Mouse (Mus musculus) CH12.LX (cell line): ENCODE results near the gene Cdhr1. TPM values are rescaled to one million over a fixed set of nuclear protein-coding genes. Genes with fewer than 3 reads are reported as not detected.

ENCODE experiments used
- DNase-seq: peaks from one replicate; pipeline ENCODE4 v3.0.0-alpha.2; 2013; ENCODE audit errors: extremely low read depth
- H3K27ac ChIP-seq: 2 replicates; pipeline ENCODE4 v1.5.1; 2012; ENCODE audit warnings: low read depth, mild to moderate bottlenecking, control low read depth, moderate library complexity; ENCODE audit not compliant: insufficient read depth
- H3K27me3 ChIP-seq: replicated peaks from 2 replicates; pipeline ENCODE3; 2012; ENCODE audit warnings: inconsistent platforms
- H3K36me3 ChIP-seq, 2 experiments: replicated peaks in 1 of 2; 2 replicates each; pipeline versions ENCODE3 to v1.6.1; 2012; ENCODE audit warnings: inconsistent platforms in 1 of 2, low read length in 1 of 2, mild to moderate bottlenecking in 1 of 2, mixed read lengths in 1 of 2, moderate library complexity in 1 of 2; ENCODE audit not compliant: control insufficient read depth in 1 of 2, insufficient read depth in 1 of 2
- H3K4me1 ChIP-seq, 2 experiments: 2 replicates each; pipeline ENCODE4 v1.6.1; 2012; ENCODE audit warnings: inconsistent platforms in 1 of 2, moderate library complexity in 1 of 2; ENCODE audit not compliant: insufficient read depth in 2 of 2, control insufficient read depth in 1 of 2
- H3K4me2 ChIP-seq: 2 replicates; pipeline ENCODE4 v1.6.1; 2012; ENCODE audit warnings: low read depth, mild to moderate bottlenecking, control low read depth; ENCODE audit not compliant: poor library complexity, insufficient read depth, severe bottlenecking
- H3K4me3 ChIP-seq, 3 experiments: fragments of 150-350 bp in 1 of 3; sonication (generic) in 1 of 3; replicated peaks in 1 of 3; 2 replicates each; pipeline versions ENCODE3 to v1.5.1; 2011 to 2012; ENCODE audit warnings: low read depth in 2 of 3, low read length in 2 of 3, mild to moderate bottlenecking in 2 of 3, moderate library complexity in 2 of 3, control low read depth in 1 of 3, improper control_type of control experiment in 1 of 3, inconsistent platforms in 1 of 3, mixed read lengths in 1 of 3; ENCODE audit not compliant: poor library complexity in 1 of 3
- H3K79me2 ChIP-seq: replicated peaks from 2 replicates; pipeline ENCODE4 v1.6.1; 2012; ENCODE audit warnings: mild to moderate bottlenecking, moderate library complexity; ENCODE audit not compliant: control insufficient read depth, poor library complexity, insufficient read depth, severe bottlenecking; ENCODE audit errors: extremely low read depth
- H3K9ac ChIP-seq: 2 replicates; pipeline ENCODE4 v1.6.1; 2012; ENCODE audit warnings: low read depth, mild to moderate bottlenecking, control low read depth, moderate library complexity; ENCODE audit not compliant: insufficient read depth
- H3K9me3 ChIP-seq: replicated peaks from 2 replicates; pipeline ENCODE3; 2012; ENCODE audit warnings: low read length, inconsistent platforms, mixed read lengths
- BHLHE40 ChIP-seq: IDR thresholded peaks from 2 replicates; pipeline ENCODE4 v1.6.1; 2011; ENCODE audit warnings: mild to moderate bottlenecking, low read depth, low read length, improper control_type of control experiment
- CHD1 ChIP-seq: IDR thresholded peaks from 2 replicates; pipeline ENCODE4 v1.6.1; 2012; ENCODE audit warnings: low read depth, low read length, improper control_type of control experiment, inconsistent platforms
- CTCF ChIP-seq, 2 experiments: IDR thresholded peaks in 1 of 2; conservative IDR thresholded peaks in 1 of 2; 2 replicates each; pipeline ENCODE4 v1.5.1; 2011 to 2012; ENCODE audit warnings: low read depth in 2 of 2, low read length in 2 of 2, improper control_type of control experiment in 1 of 2, inconsistent platforms in 1 of 2, mild to moderate bottlenecking in 1 of 2, moderate library complexity in 1 of 2
- EP300 ChIP-seq: IDR thresholded peaks from 2 replicates; pipeline ENCODE4 v1.6.1; 2011; ENCODE audit warnings: low read length, improper control_type of control experiment
- ETS1 ChIP-seq: conservative IDR thresholded peaks from 2 replicates; pipeline ENCODE4 v1.6.1; 2012; ENCODE audit warnings: low read depth, mild to moderate bottlenecking, inconsistent platforms, low read length, improper control_type of control experiment, moderate library complexity
- IRF4 ChIP-seq: IDR thresholded peaks from 2 replicates; pipeline ENCODE4 v1.6.1; 2014; ENCODE audit warnings: low read depth, mild to moderate bottlenecking, inconsistent platforms, low read length, improper control_type of control experiment
- JUN ChIP-seq: IDR thresholded peaks from 2 replicates; pipeline ENCODE4 v1.6.1; 2011; ENCODE audit warnings: low read depth, mild to moderate bottlenecking, low read length, improper control_type of control experiment, moderate library complexity; ENCODE audit not compliant: insufficient read depth
- JUND ChIP-seq: conservative IDR thresholded peaks from 2 replicates; pipeline ENCODE4 v1.6.1; 2011; ENCODE audit warnings: low read depth, low read length, improper control_type of control experiment
- KAT2A ChIP-seq: IDR thresholded peaks from 2 replicates; pipeline ENCODE4 v1.6.1; 2012; ENCODE audit warnings: low read length, improper control_type of control experiment, inconsistent platforms; ENCODE audit not compliant: insufficient replicate concordance
- MAFK ChIP-seq: IDR thresholded peaks from 2 replicates; pipeline ENCODE4 v1.6.1; 2011; ENCODE audit warnings: low read length, improper control_type of control experiment; ENCODE audit not compliant: insufficient replicate concordance
- MAX ChIP-seq: IDR thresholded peaks from 2 replicates; pipeline ENCODE4 v1.6.1; 2011; ENCODE audit warnings: low read length, improper control_type of control experiment
- MAZ ChIP-seq: IDR thresholded peaks from 2 replicates; pipeline ENCODE4 v1.6.1; 2012; ENCODE audit warnings: low read depth, mild to moderate bottlenecking, inconsistent platforms, low read length, improper control_type of control experiment, moderate library complexity
- MEF2A ChIP-seq: IDR thresholded peaks from 2 replicates; pipeline ENCODE4 v1.6.1; 2014; ENCODE audit warnings: low read depth, mild to moderate bottlenecking, inconsistent platforms, low read length, improper control_type of control experiment, borderline replicate concordance
- MYC ChIP-seq: IDR thresholded peaks from 2 replicates; pipeline ENCODE4 v1.6.1; 2011; ENCODE audit warnings: low read depth, mild to moderate bottlenecking, improper control_type of control experiment, low read length
- NRF1 ChIP-seq: IDR thresholded peaks from 2 replicates; pipeline ENCODE4 v1.6.1; 2014; ENCODE audit warnings: low read depth, mild to moderate bottlenecking, inconsistent platforms, low read length, improper control_type of control experiment, moderate library complexity
- PAX5 ChIP-seq: IDR thresholded peaks from 2 replicates; pipeline ENCODE4 v1.6.1; 2012; ENCODE audit warnings: low read length, inconsistent platforms, mixed read lengths
- POLR2A ChIP-seq: IDR thresholded peaks from 2 replicates; pipeline ENCODE4 v1.6.1; 2011; ENCODE audit warnings: low read depth, mild to moderate bottlenecking, improper control_type of control experiment, low read length
- RAD21 ChIP-seq: IDR thresholded peaks from 2 replicates; pipeline ENCODE4 v1.6.1; 2011; ENCODE audit warnings: low read depth, mild to moderate bottlenecking, low read length, improper control_type of control experiment, moderate library complexity
- SIN3A ChIP-seq: IDR thresholded peaks from 2 replicates; pipeline ENCODE4 v1.6.1; 2012; ENCODE audit warnings: low read length, improper control_type of control experiment, inconsistent platforms
- SMC3 ChIP-seq: IDR thresholded peaks from 2 replicates; pipeline ENCODE4 v1.6.1; 2011; ENCODE audit warnings: low read depth, low read length, improper control_type of control experiment
- UBTF ChIP-seq: IDR thresholded peaks from 2 replicates; pipeline ENCODE4 v1.6.1; 2012; ENCODE audit warnings: low read depth, mild to moderate bottlenecking, inconsistent platforms, low read length, improper control_type of control experiment, moderate library complexity
- USF1 ChIP-seq: IDR thresholded peaks from 2 replicates; pipeline ENCODE4 v1.6.1; 2014; ENCODE audit warnings: low read depth, mild to moderate bottlenecking, inconsistent platforms, low read length, improper control_type of control experiment
- USF2 ChIP-seq: conservative IDR thresholded peaks from 2 replicates; pipeline ENCODE4 v1.6.1; 2011; ENCODE audit warnings: low read depth, low read length, improper control_type of control experiment
- ZC3H11A ChIP-seq: IDR thresholded peaks from 2 replicates; pipeline ENCODE4 v1.6.1; 2012; ENCODE audit warnings: low read depth, mild to moderate bottlenecking, inconsistent platforms, low read length, improper control_type of control experiment
- ZKSCAN1 ChIP-seq: IDR thresholded peaks from 2 replicates; pipeline ENCODE4 v1.6.1; 2012; ENCODE audit warnings: low read depth, inconsistent platforms, low read length, improper control_type of control experiment, borderline replicate concordance
- ZNF384 ChIP-seq: IDR thresholded peaks from 2 replicates; pipeline ENCODE4 v1.6.1; 2012; ENCODE audit warnings: low read depth, low read length, improper control_type of control experiment, inconsistent platforms
- dilution Hi-C: fragments of 300-500 bp; cut with MboI; formaldehyde crosslinking; loops from 2 replicates; pipeline ENCODE4 v1.14.3; 2020; ENCODE audit warnings: low sequenced_read_pairs; ENCODE audit not compliant: extremely low pct_unique_long_range_greater_than_20kb, extremely low pct_ligation_motif_present
- in situ Hi-C: fragments of 300-500 bp; cut with MboI; formaldehyde crosslinking; loops from 3 replicates; pipeline ENCODE4 v1.14.3; 2019; ENCODE audit warnings: low sequenced_read_pairs, low pct_ligation_motif_present, low pct_unique_long_range_greater_than_20kb, mixed read lengths
- polyA plus RNA-seq: library from polyadenylated mRNA; unstranded; fragments of >175 nt; gene quantifications from 2 replicates; pipeline ENCODE4 v1.2.1, GENCODE M21; 2012; ENCODE audit warnings: low read depth; ENCODE audit not compliant: insufficient read length
- total RNA-seq, 2 experiments: library from RNA; depleted of rRNA; stranded (reverse); fragments of 300-350 nt in 1 of 2; fragments of >200 nt in 1 of 2; gene quantifications; 2 replicates each; pipeline ENCODE4 v1.2.3; 2012 to 2014

The Cdhr1 gene
- total and polyA plus RNA-seq, 3 experiments: not detected

GRCm38 (mm10) chr14:37034432-37034831 is 63.7 kb downstream of the Cdhr1 start:
- Histone ChIP-seq H3K4me3 (no peak overlapping the region), H3K9ac (no peak overlapping the region), H3K9me3 (no peaks in the 10 kb centered on the region), H3K4me1 (0 out of 4 replicates have a peak, but pooled peaks cover 0 to 5% of the 10 kb centered on the region in 2 experiments), H3K79me2 (no peaks in the 10 kb centered on the region), H3K27ac (no peak overlapping the region), H3K27me3 (peaks cover 38% of the 10 kb centered on the region), H3K36me3 (no peaks in the 10 kb centered on the region), H3K4me2 (0 out of 2 replicates have a peak overlapping the region, but pooled peaks have one; percentile 30)
- in situ Hi-C loops: no loop called here
- TF ChIP-seq PAX5 (no peak), USF1 (no peak), SMC3 (peak; percentile 15; the same call in 1 of the 2 replicates), CTCF (conservative IDR thresholded peaks at IDR 0.05 in 1 of 2, IDR thresholded peaks at IDR 0.05 in 1 of 2; ENCODE audit: low read depth in 2 of 2, low read length in 2 of 2) (peak in 1 of 2 experiments; percentile 57; a peak in 2 of 4 replicates), MAFK (no peak), POLR2A (no peak), IRF4 (no peak), MAZ (no peak), JUND (no peak), RAD21 (peak; percentile 38), SIN3A (no peak), KAT2A (no peak), BHLHE40 (peak; percentile 76)
- DNase-seq: peak; percentile 24
- dilution Hi-C loops: no loop called here

- Histone ChIP-seq H3K4me1 (0 out of 4 replicates have a peak, but pooled peaks cover 0 to 5% of the 10 kb centered on the region in 2 experiments), H3K36me3 (no peaks in the 10 kb centered on the region), H3K4me2 (peak overlapping the region; percentile 100), H3K27me3 (peaks cover 29% of the 10 kb centered on the region), H3K27ac (no peak overlapping the region), H3K9ac (peak overlapping the region; percentile 57), H3K4me3 (peak overlapping the region in 2 of 3 experiments; percentile 35 to 55), H3K9me3 (no peaks in the 10 kb centered on the region), H3K79me2 (no peaks in the 10 kb centered on the region)
- dilution Hi-C loops: no loop called here
- TF ChIP-seq JUN (no peak), MAX (no peak), MEF2A (no peak), SIN3A (no peak), EP300 (no peak), ZC3H11A (peak; percentile 19; the same call in 1 of the 2 replicates), ETS1 (no peak), SMC3 (peak; percentile 84), KAT2A (no peak), MAFK (no peak), ZKSCAN1 (no peak), USF2 (no peak), NRF1 (no peak), ZNF384 (no peak), RAD21 (peak; percentile 90), MAZ (no peak), USF1 (no peak), CHD1 (no peak), MYC (no peak), BHLHE40 (no peak), CTCF (conservative IDR thresholded peaks at IDR 0.05 in 1 of 2, IDR thresholded peaks at IDR 0.05 in 1 of 2; ENCODE audit: low read depth in 2 of 2, low read length in 2 of 2) (peak; percentile 94 to 96), IRF4 (no peak), UBTF (no peak)
- DNase-seq: peak; percentile 56
- in situ Hi-C loops: no loop called here
Measured at GRCm38 (mm10) chr14:37033241-37033640, 64.9 kb downstream of the Cdhr1 start.
